Mouse (Mus musculus): ENCODE measurements at regions not wholly inside any gene's neighbourhood (a gene's known extent, or its start where the extent isn't known, plus 50 kb on each side); places are given as distances from the start of the nearest gene placed in this dataset.

DNA sequence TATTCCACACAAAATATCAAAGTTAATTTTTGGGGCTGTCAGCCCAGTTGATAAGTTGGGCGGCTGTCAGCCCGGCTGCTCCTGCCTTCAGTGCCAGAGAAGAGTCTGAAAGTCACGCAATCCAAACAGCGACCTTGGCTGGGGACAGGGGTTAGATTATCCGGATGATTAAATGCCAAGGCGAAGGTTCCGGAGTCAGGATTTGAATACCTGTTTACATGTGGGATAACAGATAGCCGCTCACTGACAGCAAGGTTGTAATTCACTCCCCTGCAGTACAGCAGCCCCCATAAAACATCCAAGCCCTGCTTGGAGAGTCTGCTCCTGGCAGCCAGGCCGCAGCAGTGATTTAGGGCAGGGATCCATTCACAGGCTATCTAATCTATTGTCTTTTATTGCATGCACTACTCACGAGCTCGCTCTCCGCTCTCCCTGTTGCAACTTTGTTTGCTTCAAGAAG is 388.3 kb downstream of the Gm45692 start:
- Histone ChIP-seq H3K27me3 (replicated peaks) (peaks cover 1% of the 10 kb centered on the region), H3K36me3 (replicated peaks in 1 of 2; ENCODE audit: control insufficient read depth in 1 of 2, insufficient read depth in 1 of 2, low read length in 1 of 2) (no peaks in the 10 kb centered on the region), H3K4me2 (ENCODE audit: insufficient read depth, low read depth, poor library complexity, severe bottlenecking) (no peak overlapping the region), H3K27ac (ENCODE audit: insufficient read depth, low read depth) (no peak overlapping the region), H3K4me3 (replicated peaks in 1 of 3; ENCODE audit: low read depth in 2 of 3, low read length in 2 of 3, poor library complexity in 1 of 3) (no peak overlapping the region), H3K4me1 (ENCODE audit: control insufficient read depth in 1 of 2, insufficient read depth in 2 of 2) (peaks cover 0 to 7% of the 10 kb centered on the region in 2 experiments; a peak in 1 of 4 replicates), H3K9me3 (replicated peaks; ENCODE audit: low read length) (no peaks in the 10 kb centered on the region), H3K79me2 (replicated peaks; ENCODE audit: control insufficient read depth, extremely low read depth, insufficient read depth, poor library complexity, severe bottlenecking) (no peaks in the 10 kb centered on the region), H3K9ac (ENCODE audit: insufficient read depth, low read depth) (no peak overlapping the region)
- dilution Hi-C loops (cut with MboI; ENCODE audit: extremely low pct_ligation_motif_present, extremely low pct_unique_long_range_greater_than_20kb, low sequenced_read_pairs): no loop called here
- in situ Hi-C loops (cut with MboI; ENCODE audit: low pct_ligation_motif_present, low pct_unique_long_range_greater_than_20kb, low sequenced_read_pairs): no loop called here
- DNase-seq (ENCODE audit: extremely low read depth): no peak
- TF ChIP-seq JUN (IDR thresholded peaks at IDR 0.05; ENCODE audit: insufficient read depth, low read depth, low read length): no peak
- no peak for TF ChIP-seq E2F4 (IDR thresholded peaks at IDR 0.05; ENCODE audit: insufficient replicate concordance, low read depth, low read length)
- no peak for TF ChIP-seq POLR2A (IDR thresholded peaks at IDR 0.05; ENCODE audit: low read depth, low read length)
- TF ChIP-seq NELFE (IDR thresholded peaks at IDR 0.05; ENCODE audit: low read depth, low read length): no peak
- TF ChIP-seq ZC3H11A (IDR thresholded peaks at IDR 0.05; ENCODE audit: low read depth, low read length): no peak
- TF ChIP-seq MEF2A (IDR thresholded peaks at IDR 0.05; ENCODE audit: borderline replicate concordance, low read depth, low read length): no peak
- no peak for TF ChIP-seq JUND (conservative IDR thresholded peaks at IDR 0.05; ENCODE audit: low read depth, low read length)
- TF ChIP-seq MXI1 (IDR thresholded peaks at IDR 0.05; ENCODE audit: low read depth, low read length): no peak
- TF ChIP-seq IRF4 (IDR thresholded peaks at IDR 0.05; ENCODE audit: low read depth, low read length): no peak
- no peak for TF ChIP-seq MAX (IDR thresholded peaks at IDR 0.05; ENCODE audit: low read length)
- no peak for TF ChIP-seq CTCF (conservative IDR thresholded peaks at IDR 0.05 in 1 of 2, IDR thresholded peaks at IDR 0.05 in 1 of 2; ENCODE audit: low read depth in 2 of 2, low read length in 2 of 2)
- no peak for TF ChIP-seq SMC3 (IDR thresholded peaks at IDR 0.05; ENCODE audit: low read depth, low read length)

DNA sequence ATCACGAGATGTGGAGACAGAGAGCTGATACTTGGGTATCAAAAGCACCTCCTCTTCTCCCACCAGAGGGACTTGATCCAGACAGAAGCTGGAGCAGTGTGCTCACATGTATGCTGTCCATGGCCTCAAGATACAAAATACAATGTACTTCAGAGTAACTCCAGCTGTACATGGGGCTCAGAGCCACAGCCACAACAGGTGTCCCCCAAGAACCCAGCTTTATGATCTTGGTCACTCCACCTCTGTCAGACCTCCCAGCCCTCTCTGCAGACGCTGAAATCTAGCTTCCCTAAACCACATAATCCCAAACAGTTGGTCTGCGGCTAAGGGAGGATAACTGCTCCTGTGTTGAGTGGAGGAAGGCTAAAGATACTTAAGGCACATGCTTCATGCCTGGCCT is 389.9 kb downstream of the Gm45692 start:
- H3K9me3 ChIP-seq (replicated peaks; ENCODE audit: low read length): no peaks in the 10 kb centered on the region
- H3K27me3 ChIP-seq (replicated peaks): peaks cover 1% of the 10 kb centered on the region
- no peaks in the 10 kb centered on the region for H3K36me3 ChIP-seq (replicated peaks in 1 of 2; ENCODE audit: control insufficient read depth in 1 of 2, insufficient read depth in 1 of 2, low read length in 1 of 2)
- dilution Hi-C loops (cut with MboI; ENCODE audit: extremely low pct_ligation_motif_present, extremely low pct_unique_long_range_greater_than_20kb, low sequenced_read_pairs): no loop called here
- no peak overlapping the region for H3K4me3 ChIP-seq (replicated peaks in 1 of 3; ENCODE audit: low read depth in 2 of 3, low read length in 2 of 3, poor library complexity in 1 of 3)
- in situ Hi-C loops (cut with MboI; ENCODE audit: low pct_ligation_motif_present, low pct_unique_long_range_greater_than_20kb, low sequenced_read_pairs): no loop called here
- no peaks in the 10 kb centered on the region for H3K4me1 ChIP-seq (ENCODE audit: control insufficient read depth in 1 of 2, insufficient read depth in 2 of 2)
- H3K4me2 ChIP-seq (ENCODE audit: insufficient read depth, low read depth, poor library complexity, severe bottlenecking): no peak overlapping the region
- no peak overlapping the region for H3K27ac ChIP-seq (ENCODE audit: insufficient read depth, low read depth)
- no peaks in the 10 kb centered on the region for H3K79me2 ChIP-seq (replicated peaks; ENCODE audit: control insufficient read depth, extremely low read depth, insufficient read depth, poor library complexity, severe bottlenecking)
- no peak for TF ChIP-seq IRF4 (IDR thresholded peaks at IDR 0.05; ENCODE audit: low read depth, low read length)
- no peak for DNase-seq (ENCODE audit: extremely low read depth)
- H3K9ac ChIP-seq (ENCODE audit: insufficient read depth, low read depth): no peak overlapping the region

DNA sequence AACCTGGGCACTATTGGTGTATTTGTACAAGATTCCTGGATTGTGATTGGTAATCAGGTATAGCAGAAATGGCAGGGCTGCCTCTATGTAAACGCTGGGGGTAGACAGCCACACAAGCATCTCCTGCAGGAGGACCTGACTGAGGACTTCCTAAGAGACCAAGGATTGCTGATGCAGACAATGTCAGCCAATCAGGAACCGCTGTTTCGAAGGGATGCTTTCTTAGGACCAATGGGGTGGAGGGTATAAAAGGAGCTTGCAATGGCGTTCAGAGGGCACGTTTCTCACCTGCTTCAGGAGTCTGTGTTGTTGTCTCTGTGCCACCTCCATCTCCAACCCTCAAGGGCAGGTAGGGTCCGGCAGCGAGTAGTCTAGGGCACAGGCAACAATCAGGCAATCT is 393.7 kb downstream of the Gm45692 start:
- no peaks in the 10 kb centered on the region for H3K4me1 ChIP-seq (ENCODE audit: control insufficient read depth in 1 of 2, insufficient read depth in 2 of 2)
- H3K27ac ChIP-seq (ENCODE audit: insufficient read depth, low read depth): no peak overlapping the region
- dilution Hi-C loops (cut with MboI; ENCODE audit: extremely low pct_ligation_motif_present, extremely low pct_unique_long_range_greater_than_20kb, low sequenced_read_pairs): no loop called here
- no peaks in the 10 kb centered on the region for H3K79me2 ChIP-seq (replicated peaks; ENCODE audit: control insufficient read depth, extremely low read depth, insufficient read depth, poor library complexity, severe bottlenecking)
- TF ChIP-seq UBTF (IDR thresholded peaks at IDR 0.05; ENCODE audit: low read depth, low read length): no peak
- TF ChIP-seq RCOR1 (conservative IDR thresholded peaks at IDR 0.05; ENCODE audit: low read depth, low read length): no peak
- no peak for TF ChIP-seq EP300 (IDR thresholded peaks at IDR 0.05; ENCODE audit: low read length)
- no peak overlapping the region for H3K4me3 ChIP-seq (replicated peaks in 1 of 3; ENCODE audit: low read depth in 2 of 3, low read length in 2 of 3, poor library complexity in 1 of 3)
- no peak overlapping the region for H3K4me2 ChIP-seq (ENCODE audit: insufficient read depth, low read depth, poor library complexity, severe bottlenecking)
- in situ Hi-C loops (cut with MboI; ENCODE audit: low pct_ligation_motif_present, low pct_unique_long_range_greater_than_20kb, low sequenced_read_pairs): no loop called here
- no peaks in the 10 kb centered on the region for H3K9me3 ChIP-seq (replicated peaks; ENCODE audit: low read length)
- H3K27me3 ChIP-seq (replicated peaks): peaks cover 1% of the 10 kb centered on the region
- no peaks in the 10 kb centered on the region for H3K36me3 ChIP-seq (replicated peaks in 1 of 2; ENCODE audit: control insufficient read depth in 1 of 2, insufficient read depth in 1 of 2, low read length in 1 of 2)
- DNase-seq (ENCODE audit: extremely low read depth): no peak
- no peak overlapping the region for H3K9ac ChIP-seq (ENCODE audit: insufficient read depth, low read depth)
